Mouse (Mus musculus) heart, adult 2 months (tissue): ENCODE measurements at regions not wholly inside any gene's neighbourhood (a gene's known extent, or its start where the extent isn't known, plus 50 kb on each side); places are given as distances from the start of the nearest gene placed in this dataset.

Experiments used
- CTCF ChIP-seq: fragments of 200-600 bp; IDR thresholded peaks from 2 replicates; pipeline ENCODE4 v1.8.1; 2022; ENCODE audit warnings: antibody characterized with exemption, mild to moderate bottlenecking, moderate library complexity
- EP300 ChIP-seq: fragments of 200-500 bp; IDR thresholded peaks from 2 replicates; pipeline ENCODE4 v1.6.1; 2011; ENCODE audit warnings: low read depth, low read length, control low read depth; ENCODE audit not compliant: insufficient read depth
- POLR2A ChIP-seq: fragments of 200-500 bp; IDR thresholded peaks from 2 replicates; pipeline ENCODE4 v1.6.1; 2011; ENCODE audit warnings: mild to moderate bottlenecking, low read depth, low read length, control low read depth; ENCODE audit not compliant: insufficient read depth

DNA sequence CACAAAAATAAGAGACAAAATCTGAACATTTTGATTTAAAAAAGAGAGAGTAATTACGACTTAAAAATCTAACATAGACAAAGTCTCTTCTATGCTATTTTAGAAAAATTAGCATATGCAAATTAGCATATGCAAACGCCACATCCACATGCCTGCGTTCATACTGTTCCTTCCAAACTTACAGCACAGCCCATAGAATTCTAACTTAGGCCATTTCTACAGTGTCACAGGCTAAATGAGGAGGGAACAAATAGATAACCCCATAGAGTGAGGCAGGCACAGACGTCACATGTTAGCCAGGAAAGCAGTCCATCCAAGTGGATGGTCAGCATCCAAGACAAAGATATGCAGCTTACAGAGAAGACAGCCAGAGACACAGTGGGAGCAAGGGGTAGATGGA lies 87.5 kb upstream of the Ccdc190 start:
- TF ChIP-seq CTCF = no peak
- no peak for TF ChIP-seq EP300
- no peak for TF ChIP-seq POLR2A
